Mouse (Mus musculus) spleen, postnatal 36 days (tissue): Measurements from ENCODE around the gene Gatd1.
"Not testable (repeated sequence)": the region's sequence is repeated elsewhere in the genome, so short reads cannot be mapped to it uniquely, and the experiment has no call there.

Experiments used
- DNase-seq, 2 experiments: peaks; one replicate each; pipeline ENCODE4 v3.0.0; 2022; ENCODE audit warnings: low spot score in 2 of 2, mixed read lengths in 1 of 2

Gene Gatd1

GRCm38 (mm10) chr7:141413809-141414584, at the start of gene Gatd1:
Gene Gatd1 (minus strand): TSS chr7:141414136.
- peak; percentile 99 to 100 for DNase-seq

GRCm38 (mm10) chr7:141462333-141462821, 48.4 kb upstream of the Gatd1 start:
- DNase-seq = no peak

GRCm38 (mm10) chr7:141461521-141462332, 47.8 kb upstream of the Gatd1 start:
- DNase-seq = no peak

GRCm38 (mm10) chr7:141460391-141461113, 46.6 kb upstream of the Gatd1 start, which contains the start of gene Cracr2b:
Gene Cracr2b (plus strand): TSS chr7:141461094.
- DNase-seq = no peak

GRCm38 (mm10) chr7:141460001-141460390, 46.1 kb upstream of the Gatd1 start:
- no peak for DNase-seq

GRCm38 (mm10) chr7:141459301-141459711, 45.4 kb upstream of the Gatd1 start:
- DNase-seq = peak in 1 of 2 experiments; percentile 1

GRCm38 (mm10) chr7:141458661-141459060, 44.7 kb upstream of the Gatd1 start:
- DNase-seq = no peak

GRCm38 (mm10) chr7:141457986-141458660, 44.2 kb upstream of the Gatd1 start:
- no peak for DNase-seq

- no peak for DNase-seq
Observed at GRCm38 (mm10) chr7:141457236-141457635, 43.3 kb upstream of the Gatd1 start.

GRCm38 (mm10) chr7:141456739-141457138, 42.8 kb upstream of the Gatd1 start:
- no peak for DNase-seq

- peak; percentile 71 to 80 for DNase-seq
Observed at GRCm38 (mm10) chr7:141455610-141456314, 41.8 kb upstream of the Gatd1 start.

GRCm38 (mm10) chr7:141454967-141455551, 41.1 kb upstream of the Gatd1 start, which contains the start of gene Pnpla2:
Gene Pnpla2 (plus strand): TSS chr7:141455198.
- peak; percentile 94 to 96 for DNase-seq

GRCm38 (mm10) chr7:141453636-141454035, 39.7 kb upstream of the Gatd1 start:
- no peak for DNase-seq

- no peak for DNase-seq
Observed at GRCm38 (mm10) chr7:141451928-141452327, 38.0 kb upstream of the Gatd1 start.

- DNase-seq = peak; percentile 93 to 94
Observed at GRCm38 (mm10) chr7:141447110-141447991, 33.4 kb upstream of the Gatd1 start, which contains the start of gene Rplp2. Gene Rplp2 (plus strand): TSS chr7:141447370.

GRCm38 (mm10) chr7:141446374-141446773, 32.4 kb upstream of the Gatd1 start:
- DNase-seq = not testable (repeated sequence)

- DNase-seq = peak; percentile 58 to 70
Observed at GRCm38 (mm10) chr7:141443828-141444237, 29.9 kb upstream of the Gatd1 start, which contains the start of gene Pidd1. Gene Pidd1 (minus strand): TSS chr7:141444025.

GRCm38 (mm10) chr7:141443081-141443821, 29.3 kb upstream of the Gatd1 start:
- DNase-seq = no peak
